Mouse (Mus musculus) heart, adult 18-20 months (tissue): ENCODE measurements around the gene Coro6. TPM values are rescaled to one million over a fixed set of nuclear protein-coding genes. Genes with fewer than 3 reads are reported as not detected.

Source experiments
- DNase-seq, 2 experiments: peaks; one replicate each; pipeline ENCODE4 v3.0.0; 2021 to 2022; ENCODE audit warnings: mixed read lengths in 1 of 2
- total RNA-seq, 2 experiments: library from RNA; stranded (reverse); gene quantifications; 2 replicates each; pipeline ENCODE4 v1.2.3; 2021

Gene Coro6
- total RNA-seq, 2 experiments from 2014 or later = 207 to 208 TPM

DNA sequence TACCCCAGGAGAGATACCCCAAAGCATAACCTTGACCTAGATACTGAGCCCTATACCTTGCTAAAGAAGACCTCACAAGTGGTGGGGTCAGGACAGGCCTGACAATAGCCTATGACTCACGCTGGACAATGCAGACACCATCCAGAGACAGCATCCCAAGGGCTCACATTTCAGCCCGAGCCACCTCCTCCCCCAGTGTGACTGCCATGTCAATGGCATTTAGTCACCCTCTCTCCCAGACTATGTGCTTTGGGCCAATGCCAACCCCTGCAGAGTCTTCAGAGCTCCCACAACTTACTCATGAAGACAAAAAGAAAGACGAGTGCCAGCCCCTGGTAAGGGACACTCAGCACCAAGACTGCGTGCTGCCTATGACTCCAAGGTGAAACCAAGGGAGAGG lies 2.5 kb downstream of the Coro6 start:
- peak in 1 of 2 experiments; percentile 70 for DNase-seq

DNA sequence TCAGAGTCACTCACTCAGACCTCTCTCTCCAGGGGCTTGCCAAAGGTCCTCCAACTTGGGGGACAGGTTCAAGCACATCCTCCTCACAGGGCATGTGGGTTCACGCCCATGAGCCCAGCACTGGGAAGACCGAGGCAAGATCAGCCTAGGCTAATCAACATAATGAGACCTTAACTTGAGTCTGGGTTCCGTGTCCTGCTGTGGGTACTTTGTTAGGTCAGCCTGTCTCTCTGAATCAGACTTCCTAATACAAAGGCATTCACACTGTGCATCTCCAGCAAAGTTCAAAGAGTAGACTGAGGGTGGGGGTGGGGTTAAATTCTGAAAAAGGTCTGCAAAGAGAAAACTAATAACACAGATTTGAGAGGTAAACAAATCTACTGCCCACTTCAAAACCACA lies 2.9 kb downstream of the Coro6 start:
- no peak for DNase-seq

DNA sequence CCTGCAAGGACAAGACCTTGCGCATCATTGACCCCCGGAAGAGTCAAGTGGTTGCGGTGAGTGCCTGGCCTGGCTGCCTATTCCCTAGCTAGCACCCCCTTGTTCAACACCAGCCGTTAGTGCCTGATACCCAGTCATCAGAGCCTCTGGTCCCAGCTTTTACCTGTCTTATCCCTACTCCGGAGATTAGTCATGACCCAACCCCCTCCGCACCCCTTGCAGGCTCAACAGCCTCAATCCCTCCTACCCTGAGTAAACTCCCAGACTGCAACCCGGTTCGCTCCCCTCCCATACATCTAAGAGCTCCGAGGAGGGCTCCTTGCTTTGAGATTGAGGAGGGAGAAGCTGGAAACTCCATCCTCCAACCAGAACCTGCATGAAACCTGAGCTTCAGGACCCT lies 4.3 kb downstream of the Coro6 start:
- DNase-seq = no peak

DNA sequence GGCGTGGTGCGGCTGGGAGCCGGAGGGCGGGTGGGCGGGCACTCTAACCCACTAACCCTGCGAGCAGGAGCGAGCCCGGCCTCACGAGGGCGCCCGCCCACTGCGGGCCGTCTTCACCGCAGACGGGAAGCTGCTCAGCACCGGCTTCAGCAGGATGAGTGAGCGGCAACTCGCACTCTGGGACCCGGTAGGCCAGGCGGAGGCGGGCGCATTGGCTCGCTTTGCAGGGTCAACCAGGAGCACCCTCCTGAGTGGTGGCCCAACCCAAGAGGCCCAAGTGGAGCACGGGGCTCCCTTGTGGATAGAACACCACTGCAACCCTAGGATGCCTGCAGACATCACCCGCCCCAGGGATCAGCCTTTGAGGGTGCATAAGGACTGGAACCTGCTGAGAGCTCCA lies 4.9 kb downstream of the Coro6 start:
- peak; percentile 85 to 86 for DNase-seq

DNA sequence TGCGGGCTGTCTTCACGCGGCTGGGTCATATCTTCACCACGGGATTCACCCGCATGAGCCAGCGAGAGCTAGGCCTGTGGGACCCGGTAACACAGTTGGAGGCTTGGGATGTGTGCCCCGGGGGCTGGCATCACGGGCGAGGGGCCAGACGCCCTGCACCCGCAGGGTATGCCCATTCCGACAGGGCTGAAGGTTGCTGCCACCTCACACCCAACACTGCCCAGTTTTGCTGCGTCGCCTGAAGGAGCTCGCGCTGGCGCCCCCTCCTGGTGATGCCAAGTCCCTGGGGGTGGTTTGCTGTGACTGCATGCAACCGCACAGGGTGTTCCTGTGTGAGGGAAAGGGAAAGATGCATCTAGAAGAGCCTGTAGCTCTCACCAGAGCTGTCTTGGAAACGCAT lies 5.6 kb downstream of the Coro6 start:
- DNase-seq = peak; percentile 83 to 86

DNA sequence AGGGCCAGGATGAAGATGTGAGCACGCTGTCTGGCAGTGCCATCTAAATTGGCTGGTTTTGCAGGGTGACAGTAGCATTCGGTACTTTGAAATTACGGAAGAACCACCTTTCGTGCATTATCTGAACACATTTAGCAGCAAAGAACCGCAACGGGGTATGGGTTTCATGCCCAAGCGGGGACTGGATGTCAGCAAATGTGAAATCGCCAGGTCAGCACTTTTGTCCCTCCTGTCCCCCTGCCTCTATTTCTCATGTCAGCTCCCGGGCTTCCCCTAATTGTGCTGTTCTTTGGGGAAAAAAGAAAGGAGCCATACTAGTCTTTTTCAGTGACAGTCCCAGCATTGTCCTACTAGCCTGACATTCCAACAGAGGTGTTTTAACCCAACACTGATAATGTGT lies 6.2 kb downstream of the Coro6 start:
- no peak for DNase-seq

DNA sequence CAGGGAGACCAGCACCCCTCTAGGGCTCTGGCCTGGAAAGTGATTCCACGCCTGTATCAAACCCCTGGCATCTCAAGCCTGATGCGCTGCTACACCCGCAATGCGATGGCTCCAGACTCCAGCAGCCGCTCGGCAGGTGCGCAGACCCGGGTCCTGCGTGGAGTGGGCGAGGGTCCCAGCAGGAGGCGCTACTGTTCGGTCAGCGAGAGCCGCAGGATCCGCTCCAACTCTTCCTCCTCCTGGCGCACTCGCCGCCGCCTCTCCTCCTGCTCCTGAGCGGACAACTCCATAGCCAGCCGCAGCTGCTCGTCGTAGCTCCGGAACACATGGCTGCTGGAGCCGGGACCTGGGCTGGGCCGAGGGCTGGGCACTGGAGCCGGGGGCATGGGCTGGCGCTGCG lies 9.2 kb downstream of the Coro6 start:
- no peak for DNase-seq

DNA sequence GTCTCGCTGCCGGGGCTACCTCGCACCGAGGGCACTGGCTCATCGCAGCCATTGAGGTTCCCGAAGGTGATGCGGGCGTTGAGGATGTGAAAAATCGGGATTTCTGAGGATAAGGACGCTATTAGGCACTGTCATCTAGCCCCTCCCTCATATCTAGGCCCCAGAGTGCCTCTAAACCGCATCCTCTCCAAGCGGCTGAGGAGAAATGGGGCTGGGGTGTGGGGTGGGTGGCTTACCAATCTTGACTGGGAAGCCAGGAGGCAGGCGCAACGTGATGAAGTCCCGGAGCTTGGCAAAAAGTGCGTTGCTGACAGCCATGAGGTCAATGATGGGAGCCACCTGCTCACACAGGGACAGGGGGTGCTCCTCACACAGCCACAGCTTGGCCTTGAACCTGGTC lies 10.6 kb downstream of the Coro6 start:
- DNase-seq = no peak

DNA sequence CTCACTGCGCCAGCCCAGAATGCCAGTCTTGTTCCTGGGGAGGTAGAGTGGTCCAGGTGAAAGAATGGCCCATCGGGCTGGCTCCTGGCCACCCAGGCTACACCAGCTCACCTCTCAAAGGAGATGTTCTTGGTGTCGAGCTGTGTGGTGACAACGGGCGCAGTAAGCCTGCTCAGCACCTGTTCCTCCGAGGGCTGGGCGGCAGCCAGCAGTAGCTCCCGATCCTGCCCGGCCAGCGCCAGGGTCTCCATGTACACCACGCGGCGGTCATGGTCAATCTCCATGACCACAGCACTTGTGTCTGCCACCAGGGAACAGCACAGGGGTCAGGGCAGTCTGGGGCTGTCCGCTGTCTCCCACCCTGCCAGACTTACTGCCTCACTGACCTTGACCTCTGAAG lies 14.0 kb downstream of the Coro6 start:
- DNase-seq = no peak

DNA sequence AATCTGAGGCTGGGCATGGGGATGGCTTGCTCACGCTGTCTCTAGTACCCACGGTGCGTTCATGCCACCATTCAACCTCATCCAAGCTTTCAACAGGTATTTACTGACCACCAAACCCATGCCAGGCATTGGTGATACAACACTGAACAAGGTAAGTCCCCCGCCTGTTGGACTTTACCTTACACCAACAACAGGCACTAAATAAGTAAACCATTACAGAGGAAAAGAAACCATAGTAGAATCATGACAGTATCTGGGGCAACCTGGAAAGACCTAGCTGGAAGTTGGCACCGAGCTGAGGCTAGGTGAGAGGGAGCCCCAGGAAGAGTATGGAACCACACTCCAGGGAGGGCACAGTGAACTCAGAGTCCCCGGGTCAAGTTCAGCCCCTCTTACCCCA lies 14.7 kb downstream of the Coro6 start:
- DNase-seq = no peak

DNA sequence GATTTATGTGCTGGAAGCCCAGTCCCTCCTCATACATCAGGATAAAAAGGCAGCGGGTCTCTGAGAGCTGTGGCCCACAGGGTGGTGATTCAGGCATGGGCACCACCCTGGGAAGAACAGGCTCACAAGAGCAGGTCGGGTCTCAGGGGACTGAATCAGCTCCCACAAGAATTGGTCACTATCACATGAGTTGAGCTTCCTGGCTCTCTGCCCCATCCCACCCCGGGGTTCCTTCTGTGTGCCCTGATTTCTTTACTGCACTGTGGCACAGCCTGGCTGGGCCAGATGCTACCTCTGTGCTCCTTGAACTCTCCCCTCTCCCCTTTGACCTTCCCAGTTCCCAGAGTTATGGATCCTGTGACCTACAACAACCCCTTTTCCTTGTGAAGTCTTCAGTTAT lies 20.8 kb downstream of the Coro6 start:
- DNase-seq = no peak

DNA sequence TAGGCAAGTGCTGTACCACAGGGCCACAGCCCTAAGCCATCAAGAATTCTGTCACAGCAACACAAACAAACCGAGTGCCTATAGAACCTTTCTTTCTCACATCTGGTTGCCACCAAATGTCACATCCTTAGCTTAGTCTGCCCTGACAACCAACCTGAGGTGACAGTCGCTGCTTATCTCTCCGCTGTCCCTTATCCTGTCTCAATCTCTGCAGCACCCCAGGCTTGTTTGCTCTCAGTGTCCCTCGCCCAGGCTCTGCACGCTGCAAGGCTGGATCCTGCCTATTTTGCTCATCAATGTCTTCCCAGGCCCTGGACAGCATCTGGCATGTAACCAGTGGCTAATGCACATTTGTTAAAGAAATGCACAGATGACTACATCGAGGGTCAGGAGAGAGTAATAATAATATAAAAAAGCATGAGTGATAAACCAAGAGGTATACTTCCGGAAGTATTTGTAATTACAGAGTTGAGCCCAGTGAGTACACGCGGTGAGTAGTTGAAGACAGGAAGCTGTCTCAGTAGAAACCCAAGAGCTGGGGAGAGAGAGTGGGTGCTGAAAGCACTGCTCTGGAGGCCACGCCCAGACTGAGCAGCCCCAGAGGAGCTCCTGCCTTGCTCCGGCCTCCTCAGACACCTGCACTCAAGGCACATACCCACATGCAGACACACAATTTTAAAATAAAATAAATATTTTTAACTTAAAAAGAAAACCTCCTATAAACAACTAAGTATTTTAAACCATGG lies 21.5 kb downstream of the Coro6 start:
- DNase-seq = no peak

DNA sequence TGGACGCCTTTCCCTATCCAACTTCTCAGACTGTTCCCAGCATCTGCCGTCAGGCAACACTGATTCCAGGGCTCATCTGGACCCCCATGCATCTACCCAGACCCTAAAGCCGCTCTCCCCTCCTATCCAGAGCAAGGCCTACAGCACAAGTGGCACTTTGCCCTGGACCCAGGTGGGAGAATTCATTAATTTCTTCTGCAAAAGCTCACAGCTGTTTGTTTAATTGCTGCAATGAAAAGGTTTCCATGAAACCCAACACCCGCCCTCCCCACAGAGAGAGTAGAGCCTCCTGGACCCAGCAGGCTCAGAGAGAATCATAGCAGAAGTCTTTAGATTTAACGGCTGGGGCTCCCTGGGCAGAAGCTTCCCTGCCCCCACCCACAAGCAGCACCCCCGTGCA lies 23.0 kb downstream of the Coro6 start:
- no peak for DNase-seq

DNA sequence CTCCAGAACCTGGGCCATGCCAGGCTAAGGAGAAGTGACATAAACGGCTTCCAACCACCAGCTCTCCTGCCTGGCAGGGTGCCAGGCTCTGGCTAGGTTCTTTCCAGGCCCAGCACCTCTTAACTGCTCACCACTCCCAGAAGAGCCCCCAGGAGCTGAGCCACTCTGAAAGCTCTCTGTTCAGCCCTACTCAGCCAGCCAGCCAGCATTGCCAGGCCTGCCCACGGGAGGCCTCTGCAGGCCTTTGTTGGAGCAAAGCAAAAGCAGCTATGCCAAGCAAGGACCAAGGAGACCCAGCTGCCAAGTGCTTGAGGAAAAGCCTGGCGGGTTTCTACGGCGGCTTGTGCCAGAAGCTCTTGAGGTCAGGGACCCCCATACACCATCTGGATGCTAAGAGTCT lies 24.6 kb downstream of the Coro6 start:
- DNase-seq = peak in 1 of 2 experiments; percentile 10

DNA sequence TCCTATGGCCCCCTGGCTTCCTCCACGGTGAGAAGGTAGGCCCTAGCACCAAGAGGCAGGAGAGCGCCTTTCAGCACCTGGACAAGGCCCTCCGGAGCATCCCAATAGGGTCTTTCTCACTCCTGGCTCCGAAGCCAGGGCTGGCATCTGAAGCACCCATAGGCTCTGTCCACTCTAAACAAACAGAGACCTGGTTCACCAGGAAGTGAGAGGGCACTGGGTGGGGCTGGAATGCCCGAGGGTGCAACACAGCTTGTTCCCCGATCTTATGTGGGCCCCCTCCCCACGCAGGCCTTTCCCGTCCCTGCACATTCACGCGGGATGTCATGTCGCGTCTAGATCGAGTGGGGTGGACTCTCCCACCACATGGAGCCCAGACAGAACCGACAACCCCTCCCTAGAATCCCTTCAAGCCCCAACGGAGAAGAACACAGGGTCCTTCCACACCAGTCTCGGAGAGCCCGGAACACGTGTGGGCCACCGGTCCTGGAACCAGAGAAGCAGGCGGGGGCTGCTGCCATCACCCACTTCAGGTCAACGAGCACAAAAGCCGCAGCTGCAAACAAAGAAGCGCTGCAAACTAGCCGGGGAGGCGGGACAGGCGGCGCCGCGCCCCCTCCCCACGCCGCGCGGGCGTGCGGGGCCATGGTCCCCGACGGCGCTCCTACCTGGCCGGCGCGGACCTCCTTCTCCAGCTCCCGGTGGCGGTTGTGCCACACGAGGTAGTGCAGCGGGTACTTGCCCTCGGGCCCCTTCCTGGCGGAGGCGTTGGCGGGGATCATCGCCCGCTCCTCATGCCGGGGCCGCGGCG lies 26.8 kb downstream of the Coro6 start:
- DNase-seq = peak in 1 of 2 experiments; percentile 16

DNA sequence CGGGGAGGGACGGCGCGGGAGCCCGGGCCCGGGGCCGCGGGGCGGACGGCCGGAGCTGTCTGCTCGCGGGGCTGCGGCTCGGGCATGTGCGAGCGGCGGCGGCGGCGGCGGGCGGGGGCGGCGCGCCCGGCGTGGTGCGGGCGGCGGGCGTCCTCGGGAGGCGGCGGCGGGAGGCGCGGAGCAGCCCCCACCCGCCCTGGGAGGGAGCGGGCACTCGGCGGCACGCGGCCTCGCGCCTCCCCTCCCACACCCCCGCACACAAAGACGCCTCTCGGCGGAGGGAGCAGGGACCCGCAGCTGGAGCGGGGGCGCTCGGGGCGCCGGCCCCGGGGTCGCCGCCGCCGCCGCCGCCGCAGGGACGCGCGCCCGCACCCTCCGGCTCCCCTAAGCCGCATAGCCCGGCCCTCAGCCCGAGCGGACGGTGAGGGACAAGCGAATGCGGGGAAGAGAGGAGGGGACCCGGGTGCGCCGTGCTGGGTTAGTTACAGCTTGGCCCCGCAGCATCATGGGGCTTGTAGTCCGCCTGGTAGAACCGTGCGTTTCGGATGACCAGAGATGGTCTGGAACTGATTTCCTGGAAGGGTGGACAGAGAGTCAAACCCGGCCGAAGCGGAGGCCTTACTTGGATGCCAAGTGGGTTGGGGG lies 27.5 kb downstream of the Coro6 start, which contains the start of gene Ankrd13b:
Gene Ankrd13b (minus strand): TSS at position 88 of the 645 bp plus-strand sequence.
- DNase-seq = peak; percentile 77 to 84

DNA sequence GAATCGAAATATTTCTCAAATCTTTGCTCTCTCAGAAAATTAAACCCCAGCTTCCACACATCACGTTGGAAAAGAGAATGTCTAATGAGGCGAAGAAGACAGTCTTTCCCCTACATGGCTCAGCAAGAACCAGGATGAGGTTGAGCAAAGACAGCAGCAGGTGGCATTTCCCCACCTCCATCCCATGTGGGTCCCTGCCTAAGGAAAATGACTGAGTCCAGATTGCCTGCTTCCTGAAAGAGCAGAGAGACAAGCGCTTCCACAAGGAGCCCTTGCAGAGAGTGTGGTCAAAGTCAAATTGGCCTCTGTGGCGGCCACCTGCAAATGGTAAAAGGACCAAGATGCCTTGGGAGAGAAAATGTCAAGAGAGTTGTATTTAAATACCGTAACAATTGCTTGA lies 28.2 kb downstream of the Coro6 start:
- no peak for DNase-seq

DNA sequence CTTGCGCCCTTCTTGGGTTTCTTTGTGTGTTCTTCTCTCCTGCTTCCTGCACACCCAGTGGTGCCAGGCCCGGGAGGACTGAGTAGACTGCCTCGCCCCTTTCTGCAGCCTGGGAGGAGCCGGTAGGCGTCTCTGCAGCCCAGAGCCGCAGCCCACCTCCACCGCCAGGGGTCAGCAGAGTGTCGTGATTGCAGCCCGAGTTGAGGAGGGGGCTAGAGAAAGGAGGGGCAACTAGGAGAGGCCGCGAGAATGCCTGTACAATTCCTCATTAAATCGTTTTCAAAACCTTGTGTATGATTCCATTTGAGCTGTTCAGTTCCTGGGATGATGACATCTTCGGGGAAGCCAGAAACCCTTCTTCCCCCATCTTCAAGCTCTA lies 28.9 kb downstream of the Coro6 start:
- DNase-seq = peak; percentile 90 to 96

DNA sequence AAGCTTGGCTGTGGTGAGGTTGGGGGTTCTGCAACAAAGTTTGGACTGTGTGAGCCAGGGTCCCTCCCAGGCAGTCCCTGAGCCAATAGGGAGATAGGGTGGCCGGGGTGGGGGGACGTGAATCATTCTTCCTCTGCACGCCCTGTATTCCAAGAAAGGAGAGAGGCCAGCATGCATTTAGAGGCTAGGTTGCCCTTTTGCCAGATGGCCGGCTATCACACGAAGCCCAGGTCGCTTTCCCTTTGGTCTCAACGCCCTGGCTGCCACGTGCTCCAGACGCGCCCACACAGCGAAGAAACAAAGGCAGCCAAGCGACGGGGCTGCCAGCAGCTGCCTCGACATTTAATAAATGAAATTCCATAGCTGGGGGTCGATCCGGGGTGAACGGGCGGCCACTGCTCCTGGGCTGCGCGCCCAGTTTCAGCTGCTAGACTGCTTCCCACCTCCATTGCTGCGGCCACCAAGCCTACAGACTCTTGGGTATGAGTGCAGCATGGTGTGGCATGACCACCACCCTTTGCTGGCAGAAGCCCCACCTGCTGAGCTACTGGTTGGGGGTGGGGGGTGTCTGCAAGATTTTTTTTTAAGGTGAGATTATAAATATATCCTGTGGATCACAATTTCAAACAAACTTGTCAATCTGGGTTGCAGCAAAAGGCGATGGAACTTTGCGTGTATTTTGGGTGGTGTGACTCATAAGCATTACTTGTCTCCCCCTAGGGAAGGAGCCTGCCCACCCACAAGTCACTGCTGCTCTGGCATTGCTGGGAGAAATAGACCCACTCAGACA lies 29.5 kb downstream of the Coro6 start:
- peak; percentile 84 for DNase-seq

DNA sequence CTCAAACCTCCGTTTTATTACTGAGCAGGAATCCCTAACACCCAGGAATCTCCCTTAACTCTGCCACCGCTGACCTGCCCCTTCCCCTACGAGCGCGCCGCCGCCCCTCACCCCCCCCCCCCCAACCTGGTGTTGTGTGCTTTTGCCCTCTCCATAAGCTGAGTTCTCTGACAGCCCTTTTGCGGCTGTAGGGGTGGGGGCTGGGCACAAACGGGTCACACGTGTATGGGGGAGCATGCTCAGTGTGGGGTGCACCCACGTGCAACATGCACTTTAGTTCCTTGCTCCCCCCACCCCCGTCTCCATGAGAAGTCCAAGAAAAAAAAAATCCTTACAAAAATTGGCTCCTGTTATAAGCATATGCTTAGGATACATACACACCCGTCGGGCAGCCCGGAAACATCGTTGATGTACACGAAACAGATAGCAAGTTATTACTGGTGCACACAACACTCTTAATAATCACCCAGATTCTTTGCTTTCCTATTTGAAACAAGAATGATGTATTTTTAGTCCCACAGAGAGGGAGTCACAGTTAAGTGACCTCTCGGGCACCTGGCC lies 30.2 kb downstream of the Coro6 start:
- DNase-seq = peak in 1 of 2 experiments; percentile 42

DNA sequence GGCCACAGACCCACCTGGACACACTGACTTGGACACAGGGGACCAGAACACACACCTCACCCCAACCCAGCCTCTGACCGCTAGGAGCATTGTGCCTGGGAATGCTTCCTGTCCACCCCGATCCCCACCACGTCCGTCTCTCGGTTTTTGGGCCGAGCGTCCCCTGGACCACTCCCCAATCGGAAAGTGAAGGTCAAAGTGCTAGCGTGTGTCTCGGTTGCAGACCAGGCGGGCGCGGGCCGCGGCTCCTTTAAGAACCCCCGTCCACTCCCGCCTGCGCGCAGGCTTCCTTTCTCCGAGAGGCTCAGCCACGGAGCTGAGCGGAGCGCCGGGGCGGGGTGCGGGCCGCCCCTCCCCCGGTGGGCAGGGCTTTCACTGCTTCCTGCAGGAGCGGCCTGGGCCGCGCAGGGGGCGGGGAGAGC lies 30.7 kb downstream of the Coro6 start:
- DNase-seq = peak; percentile 94 to 97
